Mouse (Mus musculus): ENCODE measurements around the gene Asphd2. TPM values are rescaled to one million over a fixed set of nuclear protein-coding genes. Genes with fewer than 3 reads are reported as not detected.

Gene Asphd2
- polyA plus RNA-seq, 1 experiment from 2014 or later = 1.9 TPM

DNA sequence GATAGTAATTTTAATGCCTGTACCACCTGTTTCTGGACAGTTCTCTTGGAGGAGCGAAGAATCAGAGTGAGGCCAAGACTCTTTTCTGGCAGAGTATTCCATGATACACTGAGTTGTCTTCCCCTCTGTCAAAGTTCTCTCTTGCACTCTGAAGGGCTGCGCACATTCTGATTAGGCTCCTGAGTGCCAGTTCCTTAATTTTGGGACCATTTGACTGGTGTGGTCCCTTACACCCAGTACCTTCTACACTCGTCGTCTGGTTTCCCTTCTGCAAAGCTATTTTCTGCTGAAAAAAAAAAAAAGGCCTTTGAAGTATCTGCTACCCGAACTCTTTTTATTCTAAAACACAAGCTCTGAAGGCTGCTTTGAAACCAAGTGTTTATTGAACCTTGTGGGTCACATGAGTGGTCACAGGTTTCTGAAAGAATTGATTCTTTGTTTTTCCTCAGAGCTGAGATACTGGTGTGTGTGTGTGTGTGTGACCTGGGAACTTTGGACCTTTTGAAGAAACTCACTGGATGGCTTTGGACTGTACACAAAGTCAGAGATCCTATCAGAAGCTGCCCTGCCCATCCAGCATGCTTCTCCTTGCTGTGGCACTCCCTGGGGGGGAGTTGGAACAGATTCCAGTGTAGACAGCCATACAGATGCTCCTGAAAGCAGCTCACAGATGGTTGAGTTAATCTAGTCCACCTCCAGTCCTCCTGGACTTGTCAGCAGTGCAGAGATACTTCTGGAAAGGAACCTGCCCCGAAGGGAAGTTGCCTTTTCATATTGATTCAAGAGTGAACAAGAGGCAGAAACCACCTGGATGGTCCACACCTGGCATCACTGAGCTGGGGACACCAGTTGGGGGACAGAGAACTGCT is 50.3 kb downstream of the Asphd2 start:
- peak overlapping the region; percentile 83 for H3K4me2 ChIP-seq (ENCODE audit: low read depth, low read length)
- 62% methylated on average over 6 of the region's 6 CpGs for WGBS
- peak; percentile 84 for ATAC-seq
- H3K9ac ChIP-seq (ENCODE audit: low read depth, low read length) = peak overlapping the region; percentile 90
- H3K36me3 ChIP-seq (ENCODE audit: control insufficient read depth, insufficient read depth, low read length) = peaks cover 4% of the 10 kb centered on the region; the same call in 1 of the 2 replicates
- peak overlapping the region; percentile 94 for H3K4me3 ChIP-seq (ENCODE audit: low read length)
- H3K4me1 ChIP-seq (ENCODE audit: control insufficient read depth, insufficient read depth, low read length) = peaks cover 34% of the 10 kb centered on the region
- no peaks in the 10 kb centered on the region for H3K27me3 ChIP-seq (replicated peaks; ENCODE audit: control insufficient read depth, insufficient read depth, low read length)
- H3K27ac ChIP-seq (ENCODE audit: low read length) = peak overlapping the region; percentile 85
- no peaks in the 10 kb centered on the region for H3K9me3 ChIP-seq (ENCODE audit: control insufficient read depth, low read length)

GRCm38 (mm10) chr5:112343205-112343595 is 51.5 kb downstream of the Asphd2 start:
- under 1% methylated on average over 24 of the region's 24 CpGs for WGBS
- H3K4me2 ChIP-seq (ENCODE audit: low read depth, low read length) = peak overlapping the region; percentile 83
- peak overlapping the region; percentile 90 for H3K9ac ChIP-seq (ENCODE audit: low read depth, low read length)
- H3K4me1 ChIP-seq (ENCODE audit: control insufficient read depth, insufficient read depth, low read length) = peaks cover 34% of the 10 kb centered on the region
- peaks cover 9% of the 10 kb centered on the region; the same call in 1 of the 2 replicates for H3K36me3 ChIP-seq (ENCODE audit: control insufficient read depth, insufficient read depth, low read length)
- peak; percentile 64 for ATAC-seq
- peak overlapping the region; percentile 84 for H3K27ac ChIP-seq (ENCODE audit: low read length)
- peak overlapping the region; percentile 94 for H3K4me3 ChIP-seq (ENCODE audit: low read length)
- no peaks in the 10 kb centered on the region for H3K27me3 ChIP-seq (replicated peaks; ENCODE audit: control insufficient read depth, insufficient read depth, low read length)
- no peaks in the 10 kb centered on the region for H3K9me3 ChIP-seq (ENCODE audit: control insufficient read depth, low read length)

DNA sequence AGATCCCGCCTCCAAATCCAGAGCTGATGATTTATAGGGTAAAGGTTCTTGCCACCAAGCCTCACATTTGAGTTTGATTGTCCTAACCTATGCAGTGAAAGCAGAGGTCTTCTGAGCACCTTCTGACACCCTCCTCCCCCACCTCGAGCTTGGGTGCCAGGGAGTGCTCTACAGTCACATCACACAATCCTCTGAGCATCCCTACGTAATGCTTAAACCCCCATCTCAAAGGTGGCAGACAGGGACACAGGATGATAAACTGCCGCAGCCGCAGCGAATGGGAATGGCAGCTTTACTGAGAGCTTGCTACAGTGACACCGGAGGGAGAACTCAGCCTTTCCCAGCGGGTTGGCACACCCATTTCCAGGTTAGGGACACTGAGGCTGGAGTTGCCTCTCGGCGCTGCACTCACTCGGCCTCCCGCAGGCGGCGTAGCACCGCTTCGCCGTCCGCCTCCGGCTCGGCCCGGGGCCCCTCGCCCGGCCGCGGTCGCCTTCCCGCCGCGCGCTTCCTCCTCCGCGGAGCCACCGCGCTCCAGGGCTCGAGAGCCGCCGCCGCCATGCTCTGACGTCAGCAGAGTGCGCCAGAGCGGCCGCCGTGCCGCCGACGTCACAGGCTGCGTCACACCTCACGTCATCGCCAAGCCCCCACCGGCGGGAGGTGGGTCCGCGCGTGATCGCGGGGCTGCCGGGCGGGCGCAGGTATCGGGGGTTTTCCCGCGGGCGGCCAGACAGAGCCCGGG is 52.0 kb downstream of the Asphd2 start, which contains the start of the genes Srrd and Hps4:
Gene Srrd (minus strand): TSS at position 578 of the 742 bp plus-strand sequence.
Gene Hps4 (plus strand): TSS at position 621 of the 742 bp plus-strand sequence.
- peak; percentile 46 for ATAC-seq
- Histone ChIP-seq H3K4me3 (ENCODE audit: low read length) (peak within 1 kb of the TSS; percentile 94), H3K27me3 (replicated peaks; ENCODE audit: control insufficient read depth, insufficient read depth, low read length) (no peaks in the 10 kb centered on the region), H3K27ac (ENCODE audit: low read length) (peak within 1 kb of the TSS; percentile 84), H3K9me3 (ENCODE audit: control insufficient read depth, low read length) (no peaks in the 10 kb centered on the region), H3K4me1 (ENCODE audit: control insufficient read depth, insufficient read depth, low read length) (peaks cover 34% of the 10 kb centered on the region), H3K36me3 (ENCODE audit: control insufficient read depth, insufficient read depth, low read length) (peaks cover 13% of the 10 kb centered on the region; the same call in 1 of the 2 replicates), H3K4me2 (ENCODE audit: low read depth, low read length) (peak within 1 kb of the TSS; percentile 83), H3K9ac (ENCODE audit: low read depth, low read length) (peak within 1 kb of the TSS; percentile 90)
- 1% methylated on average over 59 of the region's 64 CpGs for WGBS

DNA sequence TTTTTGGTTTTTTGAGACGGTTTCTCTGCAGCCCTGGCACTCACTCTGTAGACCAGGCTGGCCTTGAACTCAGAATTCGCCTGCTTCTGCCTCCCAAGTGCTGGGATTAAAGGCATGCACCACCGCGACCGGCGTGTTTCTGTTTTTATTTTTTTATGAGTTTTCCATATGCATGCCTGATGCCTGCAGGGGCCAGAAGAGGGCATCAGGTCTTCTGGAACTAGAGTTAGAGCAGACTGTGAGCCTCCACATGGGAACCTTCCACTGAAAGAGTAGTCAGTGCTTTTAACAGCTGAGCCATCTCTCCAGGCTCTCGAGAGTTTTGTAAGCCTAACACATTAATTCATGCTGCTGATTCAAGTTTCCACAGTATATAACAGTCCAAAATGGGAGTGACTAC is 55.5 kb downstream of the Asphd2 start:
- 58% methylated on average over 7 of the region's 7 CpGs for WGBS

GRCm38 (mm10) chr5:112337004-112337403 is 57.7 kb downstream of the Asphd2 start:
- 93% methylated on average over 22 of the region's 22 CpGs for WGBS
- Histone ChIP-seq H3K4me3 (ENCODE audit: low read length) (no peak overlapping the region), H3K4me2 (ENCODE audit: low read depth, low read length) (no peak overlapping the region), H3K36me3 (ENCODE audit: control insufficient read depth, insufficient read depth, low read length) (peaks cover 48% of the 10 kb centered on the region), H3K27me3 (replicated peaks; ENCODE audit: control insufficient read depth, insufficient read depth, low read length) (no peaks in the 10 kb centered on the region), H3K4me1 (ENCODE audit: control insufficient read depth, insufficient read depth, low read length) (peaks cover 7% of the 10 kb centered on the region), H3K27ac (ENCODE audit: low read length) (no peak overlapping the region), H3K9me3 (ENCODE audit: control insufficient read depth, low read length) (no peaks in the 10 kb centered on the region), H3K9ac (ENCODE audit: low read depth, low read length) (no peak overlapping the region)
- ATAC-seq = no peak

More for the DNA sequence above, 55.5 kb downstream of the Asphd2 start:
- Histone ChIP-seq H3K27me3 (replicated peaks; ENCODE audit: control insufficient read depth, insufficient read depth, low read length) (no peaks in the 10 kb centered on the region), H3K4me3 (ENCODE audit: low read length) (no peak overlapping the region), H3K9me3 (ENCODE audit: control insufficient read depth, low read length) (no peaks in the 10 kb centered on the region), H3K4me1 (ENCODE audit: control insufficient read depth, insufficient read depth, low read length) (peaks cover 16% of the 10 kb centered on the region), H3K27ac (ENCODE audit: low read length) (no peak overlapping the region), H3K9ac (ENCODE audit: low read depth, low read length) (no peak overlapping the region), H3K4me2 (ENCODE audit: low read depth, low read length) (no peak overlapping the region), H3K36me3 (ENCODE audit: control insufficient read depth, insufficient read depth, low read length) (peaks cover 34% of the 10 kb centered on the region)
- no peak for ATAC-seq

- H3K36me3 ChIP-seq (ENCODE audit: control insufficient read depth, insufficient read depth, low read length) = peaks cover 56% of the 10 kb centered on the region
- no peaks in the 10 kb centered on the region for H3K9me3 ChIP-seq (ENCODE audit: control insufficient read depth, low read length)
- no peak overlapping the region for H3K9ac ChIP-seq (ENCODE audit: low read depth, low read length)
- no peak overlapping the region for H3K27ac ChIP-seq (ENCODE audit: low read length)
- no peaks in the 10 kb centered on the region for H3K4me1 ChIP-seq (ENCODE audit: control insufficient read depth, insufficient read depth, low read length)
- no peak overlapping the region for H3K4me2 ChIP-seq (ENCODE audit: low read depth, low read length)
- 11% methylated on average over 2 of the region's 2 CpGs for whole genome bisulfite sequencing
- ATAC-seq = peak; percentile 52; the same call in 1 of the 2 replicates
- no peak overlapping the region for H3K4me3 ChIP-seq (ENCODE audit: low read length)
- no peaks in the 10 kb centered on the region for H3K27me3 ChIP-seq (replicated peaks; ENCODE audit: control insufficient read depth, insufficient read depth, low read length)
Measured at GRCm38 (mm10) chr5:112335473-112335872, 59.2 kb downstream of the Asphd2 start.

Other genes starting within 250 kb of the Asphd2 start
- 1.3 and 1.5 TPM in 2 replicates for gene Cryba4, start 142.3 kb downstream of the Asphd2 start, polyA plus RNA-seq (2015; fragmentation: Nextera tagmentation; extraction: Ambion mirVana)
- 2.7 and 2.9 TPM in 2 replicates for gene Crybb1, start 139.1 kb downstream of the Asphd2 start, polyA plus RNA-seq (2015; fragmentation: Nextera tagmentation; extraction: Ambion mirVana)
- gene Tpst2, start 118.2 kb downstream of the Asphd2 start, polyA plus RNA-seq (2015; fragmentation: Nextera tagmentation; extraction: Ambion mirVana) = 47.4 and 52.0 TPM in 2 replicates
- 26.6 and 26.8 TPM in 2 replicates for gene Tfip11, start 68.5 kb downstream of the Asphd2 start, polyA plus RNA-seq (2015; fragmentation: Nextera tagmentation; extraction: Ambion mirVana)
- gene Srrd, start 51.8 kb downstream of the Asphd2 start, polyA plus RNA-seq (2015; fragmentation: Nextera tagmentation; extraction: Ambion mirVana) = 28.5 and 30.4 TPM in 2 replicates
- 47.1 and 48.4 TPM in 2 replicates for gene Hps4, start 51.8 kb downstream of the Asphd2 start, polyA plus RNA-seq (2015; fragmentation: Nextera tagmentation; extraction: Ambion mirVana)
- 0.06 and 0.22 TPM in 2 replicates for gene Gm6583, start 38.8 kb downstream of the Asphd2 start, polyA plus RNA-seq (2015; fragmentation: Nextera tagmentation; extraction: Ambion mirVana)
- not detected in 2 replicates for gene Gm6588, start 54.6 kb upstream of the Asphd2 start, polyA plus RNA-seq (2015; fragmentation: Nextera tagmentation; extraction: Ambion mirVana)
- gene Sez6l, start 182.3 kb upstream of the Asphd2 start, polyA plus RNA-seq (2015; fragmentation: Nextera tagmentation; extraction: Ambion mirVana) = 1.5 and 1.7 TPM in 2 replicates

All from intestine, embryonic 16.5 days (tissue).